Comparison of ENCODE assay signal across 8 mouse cellular contexts in the genomic region with DNA sequence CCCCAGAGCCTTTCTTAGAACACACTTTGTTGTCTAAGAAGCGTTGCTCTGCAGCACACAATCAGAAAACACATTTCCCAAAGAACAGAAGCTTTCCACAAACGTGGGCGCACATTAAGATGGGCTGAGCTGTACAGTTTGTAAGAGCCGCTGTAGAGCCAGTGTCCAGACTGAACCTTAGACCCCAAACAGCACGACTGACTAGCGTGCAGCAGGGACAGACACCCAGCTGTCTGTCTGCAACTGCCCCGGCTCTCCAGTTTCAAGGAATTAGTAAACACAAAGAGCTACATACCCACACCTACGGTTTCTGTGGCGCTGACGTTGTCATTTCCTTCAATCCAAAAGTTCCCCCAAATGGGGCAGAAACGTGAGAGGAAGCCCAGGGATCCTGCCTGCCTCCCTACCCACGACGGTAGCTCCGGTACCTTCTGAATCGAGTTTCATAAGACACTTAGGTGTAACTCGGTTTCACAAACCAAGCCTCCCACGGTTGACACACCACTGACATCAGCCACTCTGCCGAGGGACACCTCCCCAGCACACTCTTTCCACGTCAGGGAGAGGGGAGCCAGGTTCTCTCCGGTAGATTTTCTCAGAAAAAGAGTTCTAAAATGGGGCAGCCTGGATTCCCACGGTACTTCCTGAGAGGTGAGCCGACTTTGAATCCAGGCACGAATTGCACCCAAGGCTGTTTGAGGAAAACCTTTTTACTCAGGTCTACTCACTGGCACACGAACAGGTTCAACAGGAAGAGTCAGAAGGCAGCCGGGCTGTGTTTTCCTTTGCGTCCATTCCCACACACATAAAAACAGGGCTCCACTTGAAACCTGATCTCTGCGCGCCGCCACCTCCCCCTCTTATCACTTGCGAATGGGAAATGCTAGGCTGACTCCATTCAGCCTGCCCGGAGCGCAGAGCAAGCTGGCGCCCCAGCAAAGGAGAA. TPM values are rescaled to one million over a fixed set of nuclear protein-coding genes. Genes with fewer than 3 reads are reported as not detected.
DNase-seq lines count a peak whose midpoint lies in the region; ATAC-seq and TF ChIP-seq lines count a peak whose summit lies in the region.

No protein-coding gene starts in this region.

- no peak for TF ChIP-seq CTCF in kidney, postnatal 0 days (IDR thresholded peaks at IDR 0.05; ENCODE audit: low read depth)

- H3K27me3 ChIP-seq in embryonic facial prominence, embryonic 13.5 days = peaks cover 22% of the 10 kb centered on the region
- H3K27me3 ChIP-seq in heart, embryonic 15.5 days = no peaks in the 10 kb centered on the region
- no peaks in the 10 kb centered on the region for H3K27me3 ChIP-seq in kidney, postnatal 0 days (ENCODE audit: insufficient read depth, low read length)

- H3K4me3 ChIP-seq in embryonic facial prominence, embryonic 13.5 days = peak overlapping the region; percentile 44
- H3K4me3 ChIP-seq in heart, embryonic 15.5 days = peak overlapping the region; percentile 56
- peak overlapping the region; percentile 48 for H3K4me3 ChIP-seq in kidney, postnatal 0 days (replicated peaks; ENCODE audit: low read depth, low read length)

- H3K9me3 ChIP-seq in embryonic facial prominence, embryonic 13.5 days = no peaks in the 10 kb centered on the region
- H3K9me3 ChIP-seq in heart, embryonic 15.5 days (replicated peaks) = no peaks in the 10 kb centered on the region
- H3K9me3 ChIP-seq in kidney, postnatal 0 days (replicated peaks; ENCODE audit: low read length) = no peaks in the 10 kb centered on the region

- H3K4me2 ChIP-seq in embryonic facial prominence, embryonic 13.5 days = peak overlapping the region; percentile 79
- H3K4me2 ChIP-seq in heart, embryonic 15.5 days = peak overlapping the region; percentile 80
- peak overlapping the region; percentile 59 for H3K4me2 ChIP-seq in kidney, postnatal 0 days (ENCODE audit: low read length)

- H3K27ac ChIP-seq in embryonic facial prominence, embryonic 13.5 days = peak overlapping the region; percentile 78
- H3K27ac ChIP-seq in heart, embryonic 15.5 days = peak overlapping the region; percentile 73
- H3K27ac ChIP-seq in kidney, postnatal 0 days = peak overlapping the region; percentile 89

- peak overlapping the region; percentile 62 for H3K9ac ChIP-seq in embryonic facial prominence, embryonic 13.5 days
- H3K9ac ChIP-seq in heart, embryonic 15.5 days = peak overlapping the region; percentile 44
- peak overlapping the region; percentile 47 for H3K9ac ChIP-seq in kidney, postnatal 0 days (ENCODE audit: low read depth, low read length)

- peak; percentile 63 for ATAC-seq in embryonic facial prominence, embryonic 13.5 days (ENCODE audit: insufficient number of reproducible peaks, insufficient read depth, low FRiP score, low TSS enrichment, low read depth)
- peak; percentile 80 for ATAC-seq in heart, embryonic 15.5 days (replicated peaks; ENCODE audit: insufficient number of reproducible peaks, insufficient read depth, low FRiP score, low read depth)
- ATAC-seq in kidney, postnatal 0 days (replicated peaks; ENCODE audit: low FRiP score, low read depth) = peak; percentile 76
- no peak; the same call in 1 of the 2 replicates for ATAC-seq in cerebellum, adult (ENCODE audit: insufficient number of reproducible peaks, low FRiP score, low TSS enrichment)

- WGBS in embryonic facial prominence, embryonic 13.5 days = 2% methylated on average over 33 of the region's 33 CpGs
- WGBS in heart, embryonic 15.5 days = 1% methylated on average over 33 of the region's 33 CpGs
- under 1% methylated on average over 33 of the region's 33 CpGs for WGBS in kidney, postnatal 0 days

- peaks cover 20% of the 10 kb centered on the region for H3K4me1 ChIP-seq in embryonic facial prominence, embryonic 13.5 days
- H3K4me1 ChIP-seq in heart, embryonic 15.5 days (replicated peaks) = peaks cover 21% of the 10 kb centered on the region
- no peaks in the 10 kb centered on the region for H3K4me1 ChIP-seq in kidney, postnatal 0 days (replicated peaks; ENCODE audit: insufficient read depth, low read length)

- DNase-seq in right cerebral cortex, postnatal 4 days = peak; percentile 37
- no peak for DNase-seq in right cerebral cortex, postnatal 14 days
- DNase-seq in kidney, postnatal 0 days (ENCODE audit: low spot score) = peak; percentile 91
- DNase-seq in lung, postnatal 4 days = peak; percentile 69 to 85
- peak; percentile 45 for DNase-seq in skeletal muscle tissue, adult 2 months (ENCODE audit: low read depth, low spot score)

- H3K36me3 ChIP-seq in embryonic facial prominence, embryonic 13.5 days = no peaks in the 10 kb centered on the region
- H3K36me3 ChIP-seq in heart, embryonic 15.5 days = no peaks in the 10 kb centered on the region
- H3K36me3 ChIP-seq in kidney, postnatal 0 days (ENCODE audit: insufficient read depth, low read length) = 0 out of 2 replicates have a peak, but pooled peaks cover 9% of the 10 kb centered on the region

RNA-seq across cellular contexts. Expression of gene Lmod3, which starts 59.3 kb away (rescaled TPM):
- polyA plus RNA-seq in embryonic facial prominence, embryonic 13.5 days (2015; fragmentation: Nextera tagmentation; extraction: Ambion mirVana) = 0.54 and 1.0 TPM in 2 replicates
- polyA plus RNA-seq in heart, embryonic 15.5 days (2015; fragmentation: Nextera tagmentation; extraction: Ambion mirVana) = 16.8 and 24.7 TPM in 2 replicates
- polyA plus RNA-seq in kidney, postnatal 0 days (2015; fragmentation: Nextera tagmentation; extraction: Ambion mirVana) = 0.31 and 0.36 TPM in 2 replicates
